ENCODE assay signal across 9 mouse cellular contexts in genomic region chr19:57275166-57275953, GRCm38 (mm10). TPM values are rescaled to one million over a fixed set of nuclear protein-coding genes. Genes with fewer than 3 reads are reported as not detected.
DNase-seq lines count a peak whose midpoint lies in the region; ATAC-seq and TF ChIP-seq lines count a peak whose summit lies in the region.
"Had no signal": no experiment of that assay in that cellular context is flagged by ENCODE, and none has a peak within 500 bp of the region (broad histone marks: within the 10 kb centered on the region; RNA-seq: fewer than 3 reads in every experiment).

No protein-coding gene starts in this region.

- H3K9ac ChIP-seq in limb, embryonic 11.5 days (ENCODE audit: low read length) = no peak overlapping the region
- no peak overlapping the region for H3K9ac ChIP-seq in forebrain, embryonic 16.5 days (replicated peaks; ENCODE audit: low read depth, low read length)
- no peak overlapping the region for H3K9ac ChIP-seq in kidney, postnatal 0 days (ENCODE audit: low read depth, low read length)
- H3K9ac ChIP-seq in midbrain, embryonic 16.5 days (ENCODE audit: low read depth, low read length) = no peak overlapping the region

- H3K27me3 ChIP-seq in limb, embryonic 11.5 days (ENCODE audit: control insufficient read depth, insufficient read depth, low read length) = no peaks in the 10 kb centered on the region
- H3K27me3 ChIP-seq in limb, embryonic 10.5 days (ENCODE audit: low read depth, poor library complexity, severe bottlenecking) = peaks cover 23% of the 10 kb centered on the region; the same call in 1 of the 2 replicates
- no peaks in the 10 kb centered on the region for H3K27me3 ChIP-seq in forebrain, embryonic 16.5 days (replicated peaks; ENCODE audit: control insufficient read depth, insufficient read depth, low read length)
- H3K27me3 ChIP-seq in kidney, postnatal 0 days (ENCODE audit: insufficient read depth, low read length) = no peaks in the 10 kb centered on the region
- H3K27me3 ChIP-seq in midbrain, embryonic 16.5 days (ENCODE audit: control insufficient read depth, insufficient read depth, low read depth, low read length) = no peaks in the 10 kb centered on the region

- H3K27ac ChIP-seq in limb, embryonic 11.5 days (replicated peaks; ENCODE audit: low read depth, low read length) = no peak overlapping the region
- H3K27ac ChIP-seq in limb, embryonic 10.5 days = no peak overlapping the region
- H3K27ac ChIP-seq in forebrain, embryonic 16.5 days (ENCODE audit: low read length) = no peak overlapping the region
- H3K27ac ChIP-seq in kidney, postnatal 0 days = peak overlapping the region; percentile 82
- 0 out of 2 replicates have a peak overlapping the region, but pooled peaks have one; percentile 28 for H3K27ac ChIP-seq in midbrain, embryonic 16.5 days (ENCODE audit: low read length)
- H3K27ac ChIP-seq: macrophage had no signal

- WGBS in limb, embryonic 11.5 days = 52% methylated on average over 15 of the region's 15 CpGs
- 68% methylated on average over 15 of the region's 15 CpGs for WGBS in limb, embryonic 10.5 days
- WGBS in forebrain, embryonic 16.5 days = 47% methylated on average over 15 of the region's 15 CpGs
- WGBS in kidney, postnatal 0 days = 26% methylated on average over 15 of the region's 15 CpGs
- WGBS in midbrain, embryonic 16.5 days = 55% methylated on average over 15 of the region's 15 CpGs

- no peaks in the 10 kb centered on the region for H3K9me3 ChIP-seq in limb, embryonic 11.5 days (ENCODE audit: control insufficient read depth, low read length)
- H3K9me3 ChIP-seq in limb, embryonic 10.5 days (replicated peaks) = no peaks in the 10 kb centered on the region
- H3K9me3 ChIP-seq in forebrain, embryonic 16.5 days (ENCODE audit: control insufficient read depth, low read length) = no peaks in the 10 kb centered on the region
- H3K9me3 ChIP-seq in kidney, postnatal 0 days (replicated peaks; ENCODE audit: low read length) = no peaks in the 10 kb centered on the region
- no peaks in the 10 kb centered on the region for H3K9me3 ChIP-seq in midbrain, embryonic 16.5 days (replicated peaks; ENCODE audit: control insufficient read depth, low read length, poor library complexity, severe bottlenecking)

- H3K4me3 ChIP-seq in limb, embryonic 11.5 days (ENCODE audit: low read depth, low read length) = no peak overlapping the region
- H3K4me3 ChIP-seq in limb, embryonic 10.5 days = no peak overlapping the region
- H3K4me3 ChIP-seq in forebrain, embryonic 16.5 days (replicated peaks; ENCODE audit: low read length) = no peak overlapping the region
- H3K4me3 ChIP-seq in kidney, postnatal 0 days (replicated peaks; ENCODE audit: low read depth, low read length) = peak overlapping the region; percentile 16
- no peak overlapping the region for H3K4me3 ChIP-seq in midbrain, embryonic 16.5 days (ENCODE audit: low read depth, low read length)

- peak overlapping the region; percentile 16; the same call in 1 of the 2 replicates for H3K4me2 ChIP-seq in limb, embryonic 11.5 days (ENCODE audit: low read depth, severe bottlenecking)
- peak overlapping the region; percentile 29 for H3K4me2 ChIP-seq in forebrain, embryonic 16.5 days (ENCODE audit: low read length)
- peak overlapping the region; percentile 48 for H3K4me2 ChIP-seq in kidney, postnatal 0 days (ENCODE audit: low read length)
- peak overlapping the region; percentile 43 for H3K4me2 ChIP-seq in midbrain, embryonic 16.5 days (ENCODE audit: low read length)

- H3K4me1 ChIP-seq in limb, embryonic 11.5 days (ENCODE audit: control insufficient read depth, insufficient read depth, low read length) = peaks cover 8% of the 10 kb centered on the region
- H3K4me1 ChIP-seq in limb, embryonic 10.5 days = peaks cover 54% of the 10 kb centered on the region
- H3K4me1 ChIP-seq in forebrain, embryonic 16.5 days (replicated peaks; ENCODE audit: control insufficient read depth, insufficient read depth, low read length) = peaks cover 29% of the 10 kb centered on the region
- H3K4me1 ChIP-seq in kidney, postnatal 0 days (replicated peaks; ENCODE audit: insufficient read depth, low read length) = peaks cover 17% of the 10 kb centered on the region
- peaks cover 28% of the 10 kb centered on the region for H3K4me1 ChIP-seq in midbrain, embryonic 16.5 days (ENCODE audit: control insufficient read depth, insufficient read depth, low read length)

- DNase-seq in limb, embryonic 11.5 days (ENCODE audit: low spot score) = no peak
- DNase-seq in limb, embryonic 10.5 days (ENCODE audit: low spot score) = no peak
- DNase-seq in kidney, postnatal 0 days (ENCODE audit: low spot score) = peak; percentile 59
- DNase-seq in embryo, embryonic 9.5 days (ENCODE audit: extremely low spot score) = no peak
- no peak for DNase-seq in spleen, postnatal 4 days (ENCODE audit: low spot score in 2 of 2)

- no peak for ATAC-seq in limb, embryonic 11.5 days (ENCODE audit: insufficient number of reproducible peaks, low FRiP score, low TSS enrichment, low read depth)
- ATAC-seq in forebrain, embryonic 16.5 days = no peak
- peak; percentile 45 for ATAC-seq in kidney, postnatal 0 days (replicated peaks; ENCODE audit: low FRiP score, low read depth)
- ATAC-seq in midbrain, embryonic 16.5 days = no peak
- ATAC-seq in inflammation-experienced regulatory T-cells, adult 6 months = no peak

- no peak for TF ChIP-seq CTCF in kidney, postnatal 0 days (IDR thresholded peaks at IDR 0.05; ENCODE audit: low read depth)

- no peaks in the 10 kb centered on the region for H3K36me3 ChIP-seq in limb, embryonic 11.5 days (ENCODE audit: control insufficient read depth, insufficient read depth, low read length)
- no peaks in the 10 kb centered on the region for H3K36me3 ChIP-seq in limb, embryonic 10.5 days
- no peaks in the 10 kb centered on the region for H3K36me3 ChIP-seq in forebrain, embryonic 16.5 days (ENCODE audit: control insufficient read depth, insufficient read depth)
- H3K36me3 ChIP-seq in kidney, postnatal 0 days (ENCODE audit: insufficient read depth, low read length) = no peaks in the 10 kb centered on the region
- no peaks in the 10 kb centered on the region for H3K36me3 ChIP-seq in midbrain, embryonic 16.5 days (ENCODE audit: control insufficient read depth, insufficient read depth, low read length)

RNA-seq across cellular contexts. Expression of gene Ablim1, which starts 39.4 kb away (rescaled TPM):
- 16.8 and 17.9 TPM in 2 replicates for polyA plus RNA-seq in limb, embryonic 11.5 days (2014; fragmentation: Nextera tagmentation; extraction: Ambion mirVana)
- polyA plus RNA-seq in limb, embryonic 10.5 days (2016; fragmentation: Nextera tagmentation; extraction: Ambion mirVana) = 13.3 and 16.4 TPM in 2 replicates
- 47.1 and 48.5 TPM in 2 replicates for polyA plus RNA-seq in forebrain, embryonic 16.5 days (2015; fragmentation: Nextera tagmentation; extraction: Ambion mirVana)
- 40.5 and 41.2 TPM in 2 replicates for polyA plus RNA-seq in kidney, postnatal 0 days (2015; fragmentation: Nextera tagmentation; extraction: Ambion mirVana)
- 64.1 and 66.2 TPM in 2 replicates for polyA plus RNA-seq in midbrain, embryonic 16.5 days (2015; fragmentation: Nextera tagmentation; extraction: Ambion mirVana)
- 100 to 1,000 TPM; 240 to 284 (median 264) TPM for polyA plus RNA-seq in inflammation-experienced regulatory T-cells, adult 6 months (2017; shearing (Covaris generic))

Comparison
In these comparisons a context has a peak if more than half of its experiments do, and no peak if none do; other contexts are left out.
1. H3K27ac ChIP-seq: peak in kidney, postnatal 0 days (single experiment) and midbrain, embryonic 16.5 days (single experiment); none in limb, embryonic 11.5 days (single experiment), limb, embryonic 10.5 days (single experiment) and forebrain, embryonic 16.5 days (single experiment).
2. Peak in every context shown above with its lines, with median percentiles within 50 percentile points of each other: H3K4me2 ChIP-seq.